26 mouse cellular contexts compared by ENCODE assay signal in the genomic region with DNA sequence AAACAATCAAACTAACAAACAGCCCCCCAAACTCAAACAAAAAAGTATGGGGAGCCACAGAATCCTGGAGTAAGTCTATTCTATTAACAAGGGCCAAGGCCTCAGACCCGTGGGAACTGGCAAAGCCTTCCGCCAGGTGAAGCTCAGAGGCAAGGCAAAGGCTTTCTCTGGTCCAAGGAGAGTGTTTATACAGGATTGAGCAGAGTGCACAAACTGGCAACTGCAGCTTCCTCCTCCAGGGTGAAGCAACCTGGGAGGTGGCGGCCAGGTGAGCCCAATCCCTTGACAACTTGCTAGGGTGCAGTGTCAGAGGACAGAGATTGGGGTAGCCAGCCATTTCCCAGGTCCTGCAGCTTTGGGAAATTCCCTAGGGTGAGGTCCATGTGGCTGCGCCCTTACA.
"Had no signal": no experiment of that assay in that cellular context is flagged by ENCODE, and none has a peak within 500 bp of the region (broad histone marks: within the 10 kb centered on the region; RNA-seq: fewer than 3 reads in every experiment).

No protein-coding gene starts in this region.

- DNase-seq: gastrocnemius, postnatal 14 days; gastrocnemius, postnatal 36 days; heart, adult 11 months; heart, adult 2 months; heart, postnatal 14 days; heart, postnatal 36 days; kidney, adult 11 months; kidney, adult 2 months; kidney, adult 9 months; kidney, postnatal 14 days; kidney, postnatal 36 days; layer of hippocampus, adult 9-11 months; layer of hippocampus, postnatal 36 days; left cerebral cortex, postnatal 4 days had no signal

- ATAC-seq: forebrain, embryonic 16.5 days; hindbrain, postnatal 0 days; intestine, embryonic 16.5 days had no signal

- H3K27ac ChIP-seq: heart, adult 2 months; heart, embryonic 13.5 days; heart, embryonic 15.5 days; hindbrain, embryonic 13.5 days; hindbrain, embryonic 15.5 days; hindbrain, postnatal 0 days; kidney, embryonic 15.5 days; kidney, postnatal 0 days; limb, embryonic 13.5 days; limb, embryonic 15.5 days had no signal

- H3K9ac ChIP-seq: heart, embryonic 13.5 days; heart, embryonic 15.5 days; hindbrain, embryonic 13.5 days; hindbrain, embryonic 15.5 days; kidney, embryonic 15.5 days; limb, embryonic 13.5 days; limb, embryonic 15.5 days had no signal

- H3K4me2 ChIP-seq: heart, embryonic 11.5 days; heart, embryonic 13.5 days; heart, embryonic 15.5 days; hindbrain, embryonic 13.5 days; hindbrain, embryonic 15.5 days; kidney, embryonic 15.5 days; limb, embryonic 13.5 days; limb, embryonic 15.5 days had no signal

- H3K27me3 ChIP-seq: hindbrain, embryonic 13.5 days; hindbrain, embryonic 15.5 days; kidney, embryonic 15.5 days; limb, embryonic 15.5 days had no signal

- H3K9me3 ChIP-seq: heart, embryonic 15.5 days; hindbrain, embryonic 15.5 days; limb, embryonic 15.5 days had no signal

- H3K36me3 ChIP-seq: heart, embryonic 15.5 days; limb, embryonic 15.5 days had no signal

- H3K4me3 ChIP-seq: heart, adult 2 months; heart, embryonic 13.5 days; heart, embryonic 15.5 days; hindbrain, embryonic 13.5 days; hindbrain, embryonic 15.5 days; kidney, embryonic 15.5 days; limb, embryonic 13.5 days; limb, embryonic 15.5 days had no signal
